Mouse (Mus musculus): ENCODE measurements around the gene Gm26938.
A peak's percentile ranks its signal among the peaks of the same experiment; 100 is the strongest.

Gm26938 gene

DNA sequence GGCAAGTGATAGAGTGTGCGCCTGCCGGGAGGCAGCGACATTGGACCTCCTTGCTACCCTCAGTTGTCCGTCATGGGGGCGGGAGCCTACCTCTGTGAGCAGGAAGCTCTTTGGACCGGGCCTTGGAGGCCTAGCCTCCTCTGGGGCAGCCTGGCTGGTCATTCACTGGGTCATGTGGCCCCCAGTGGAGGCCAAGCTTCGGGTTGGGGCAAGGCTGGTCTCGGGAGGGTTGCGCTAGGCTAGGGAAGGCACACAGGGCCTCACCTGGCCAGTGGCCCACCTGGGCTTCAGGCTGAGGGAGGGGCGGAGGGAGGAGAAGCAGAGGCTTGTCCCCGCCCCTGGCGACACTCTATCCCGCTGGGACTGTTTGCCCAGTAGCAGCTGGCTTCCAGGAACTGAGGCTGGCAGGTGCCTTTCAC is 12.2 kb downstream of the Gm26938 start:
- DNase-seq, result no peak

DNA sequence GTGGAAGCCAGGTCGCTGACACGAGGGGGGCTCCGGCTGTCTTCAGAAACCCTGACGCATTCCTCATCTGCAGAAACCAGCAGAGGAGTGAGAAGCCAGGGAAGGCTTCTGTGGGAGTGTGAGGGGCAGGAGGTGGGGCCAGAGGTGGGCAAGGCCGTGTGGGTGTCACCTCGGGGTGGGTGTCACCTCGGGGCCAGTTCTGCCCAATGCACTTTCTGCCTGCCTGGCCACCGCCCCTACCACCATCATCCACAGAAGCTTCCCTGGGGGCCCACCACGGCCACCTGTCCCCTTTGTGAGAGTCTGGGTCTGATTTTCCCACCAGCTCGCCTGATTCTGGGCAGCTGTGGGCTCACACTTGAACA is 13.1 kb downstream of the Gm26938 start:
- no peak for DNase-seq

GRCm38 (mm10) chr5:139812398-139813125 is 13.6 kb downstream of the Gm26938 start:
- DNase-seq, result no peak

- no peak for DNase-seq
Observed at GRCm38 (mm10) chr5:139811677-139812397, 14.4 kb downstream of the Gm26938 start.

GRCm38 (mm10) chr5:139809397-139809796 is 16.8 kb downstream of the Gm26938 start:
- DNase-seq, result no peak

GRCm38 (mm10) chr5:139805924-139806323 is 20.3 kb downstream of the Gm26938 start:
- no peak for DNase-seq

DNA sequence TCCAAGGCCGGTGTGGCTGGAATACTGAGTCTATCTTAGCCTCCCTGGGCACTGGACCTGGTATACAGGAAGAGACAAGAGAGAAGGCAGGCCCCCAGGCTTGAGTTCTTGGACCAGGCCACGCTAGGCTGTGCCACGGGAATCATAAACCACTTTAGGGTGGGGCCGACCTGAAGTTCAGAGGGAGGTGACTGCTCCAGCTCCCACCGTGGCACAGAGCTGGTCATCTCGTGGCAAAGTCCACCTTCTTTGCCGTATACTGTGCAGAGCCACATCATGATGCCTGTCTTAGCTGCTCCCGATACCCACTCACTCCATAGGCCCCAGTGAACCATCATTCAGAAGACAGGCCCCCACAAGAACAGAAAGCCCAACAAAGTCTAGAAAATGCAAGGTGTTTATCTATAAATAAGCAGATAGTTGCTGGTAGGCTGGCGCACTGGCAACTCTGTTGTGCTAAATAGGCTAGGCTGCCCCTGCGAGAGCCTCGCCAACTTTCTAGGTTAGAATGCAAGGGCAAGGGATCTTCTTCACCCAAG is 21.6 kb downstream of the Gm26938 start:
- no peak for DNase-seq

DNA sequence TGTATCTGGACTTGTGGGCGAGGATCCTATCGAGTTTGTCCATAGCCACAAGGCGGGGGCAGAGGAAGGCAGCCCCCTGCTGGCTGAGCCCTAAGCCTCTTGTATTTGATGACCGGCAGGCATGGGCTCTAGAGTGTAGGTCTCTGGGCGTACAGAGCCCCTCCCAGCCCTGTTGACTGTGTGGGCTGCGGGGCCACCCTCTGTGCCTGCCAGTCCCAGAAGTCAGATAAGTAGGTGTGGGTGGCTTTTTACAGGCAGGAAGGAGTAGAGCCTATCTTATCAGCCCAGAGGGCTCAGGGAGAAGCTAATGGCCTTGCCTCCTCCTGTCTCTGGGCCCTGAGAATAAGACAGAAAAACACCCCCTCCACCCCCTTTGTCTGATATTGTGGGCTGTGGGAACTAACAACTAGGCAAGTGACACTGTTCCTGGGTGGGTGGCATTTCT is 22.1 kb downstream of the Gm26938 start:
- DNase-seq, result no peak

DNA sequence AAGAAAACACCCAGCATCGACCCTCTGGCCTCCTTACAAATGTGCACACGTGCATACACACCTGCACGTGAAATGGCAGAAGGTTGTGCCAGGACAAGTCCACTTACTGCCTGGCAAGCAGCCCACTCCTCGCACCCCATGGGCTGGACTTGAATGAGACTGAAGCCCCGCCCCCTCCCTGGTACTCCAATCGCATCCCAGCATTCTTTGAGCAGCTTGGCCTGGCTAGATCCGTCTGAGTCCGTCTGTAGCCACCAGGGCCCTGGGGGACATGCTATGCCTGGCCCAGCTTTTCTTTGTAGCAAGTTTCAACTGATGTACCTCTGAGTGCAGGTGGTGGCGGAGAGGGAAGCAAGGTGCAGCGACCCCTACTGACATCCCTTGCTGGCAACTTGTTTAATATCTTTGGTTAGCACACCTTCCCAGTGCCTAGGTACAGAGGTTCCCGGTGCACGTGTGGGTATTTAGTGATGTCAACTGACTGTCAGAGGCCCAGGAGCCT is 22.6 kb downstream of the Gm26938 start:
- DNase-seq, result peak in 1 of 2 experiments; percentile 50

GRCm38 (mm10) chr5:139803165-139803564 is 23.0 kb downstream of the Gm26938 start:
- no peak for DNase-seq

DNA sequence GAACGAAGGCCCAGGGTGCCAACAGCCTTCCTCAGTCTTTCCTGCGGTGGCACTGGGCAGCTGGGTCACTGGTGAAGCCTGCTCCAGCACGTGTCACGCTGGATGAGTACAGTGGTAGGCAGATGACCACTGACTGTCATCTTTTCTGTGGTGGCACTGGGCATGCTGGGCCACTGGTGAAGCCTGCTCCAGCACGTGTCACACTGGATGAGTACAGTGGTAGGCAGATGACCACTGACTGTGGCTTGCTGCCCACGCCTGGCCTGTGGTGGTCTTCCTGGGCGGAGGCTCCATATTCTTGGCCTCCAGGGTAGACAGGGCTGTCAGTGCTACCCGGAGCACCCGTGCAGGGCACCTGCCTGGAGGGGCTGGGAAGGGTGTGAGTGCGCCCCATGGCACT is 24.3 kb downstream of the Gm26938 start:
- no peak for DNase-seq

DNA sequence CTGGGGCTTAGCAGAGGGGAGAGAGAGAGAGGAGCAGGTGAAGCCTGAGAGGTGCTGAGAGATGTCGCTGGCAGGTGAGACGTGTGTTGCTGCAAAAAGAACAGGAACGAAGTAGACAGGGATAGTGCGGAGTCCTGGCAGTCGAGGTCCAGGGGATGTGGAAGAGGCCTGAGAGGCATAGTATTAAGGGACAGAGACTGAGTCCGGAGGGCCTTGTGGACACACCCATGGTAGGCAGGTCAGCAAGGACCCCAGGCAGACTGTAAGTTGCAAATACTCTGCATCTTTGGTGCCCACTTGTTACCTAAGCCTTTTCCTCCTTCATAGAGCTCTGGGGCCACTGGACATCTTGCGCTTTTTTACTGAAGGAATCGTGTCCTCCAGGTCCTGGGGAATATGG is 25.0 kb downstream of the Gm26938 start:
- no peak for DNase-seq

GRCm38 (mm10) chr5:139799801-139800590 is 26.2 kb downstream of the Gm26938 start:
- DNase-seq, result no peak

- no peak for DNase-seq
Observed at GRCm38 (mm10) chr5:139799041-139799440, 27.2 kb downstream of the Gm26938 start.

GRCm38 (mm10) chr5:139798168-139798900 is 27.9 kb downstream of the Gm26938 start:
- no peak for DNase-seq

DNA sequence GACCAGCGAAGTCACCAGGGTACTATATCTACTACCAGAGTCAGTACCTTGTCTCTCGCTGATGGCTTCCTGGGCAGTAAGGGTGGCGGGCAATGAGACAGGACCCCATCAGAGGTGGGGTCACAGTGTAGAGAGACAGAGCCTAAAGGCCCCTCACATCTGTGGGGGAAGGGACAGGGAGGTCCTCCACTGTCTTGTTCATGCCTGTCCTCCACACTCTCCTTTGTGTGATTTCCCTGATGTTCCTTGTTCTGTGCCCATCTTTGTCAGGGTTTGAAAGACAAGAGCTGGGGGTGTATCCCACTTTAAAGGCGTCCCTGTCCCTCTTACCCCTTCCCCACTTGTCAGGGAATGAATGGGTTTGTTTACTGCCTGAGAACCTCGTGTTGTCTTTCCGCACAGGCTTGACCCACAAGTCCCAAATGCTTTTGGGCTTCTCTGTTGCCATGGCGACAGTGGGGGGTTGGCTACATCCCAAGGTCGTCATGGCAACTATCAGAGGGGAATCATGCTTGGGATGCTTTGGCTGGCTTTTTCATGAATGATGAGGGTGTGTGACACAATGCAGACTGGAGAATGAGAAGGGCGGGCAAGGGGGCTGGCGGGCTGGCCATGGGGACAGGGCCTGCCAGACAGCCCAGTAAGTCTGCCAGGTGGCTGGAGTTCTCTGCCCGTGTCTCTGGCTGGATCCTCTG is 28.6 kb downstream of the Gm26938 start:
- no peak for DNase-seq

GRCm38 (mm10) chr5:139796900-139797299 is 29.3 kb downstream of the Gm26938 start:
- no peak for DNase-seq

GRCm38 (mm10) chr5:139796001-139796620 is 30.1 kb downstream of the Gm26938 start:
- DNase-seq, result no peak

- no peak for DNase-seq
Observed at GRCm38 (mm10) chr5:139794938-139795337, 31.3 kb downstream of the Gm26938 start.

GRCm38 (mm10) chr5:139794137-139794536 is 32.1 kb downstream of the Gm26938 start:
- no peak for DNase-seq

All from thymus, postnatal 36 days (tissue).